Mouse (Mus musculus): ENCODE measurements at regions not wholly inside any gene's neighbourhood (a gene's known extent, or its start where the extent isn't known, plus 50 kb on each side); places are given as distances from the start of the nearest gene placed in this dataset.

DNA sequence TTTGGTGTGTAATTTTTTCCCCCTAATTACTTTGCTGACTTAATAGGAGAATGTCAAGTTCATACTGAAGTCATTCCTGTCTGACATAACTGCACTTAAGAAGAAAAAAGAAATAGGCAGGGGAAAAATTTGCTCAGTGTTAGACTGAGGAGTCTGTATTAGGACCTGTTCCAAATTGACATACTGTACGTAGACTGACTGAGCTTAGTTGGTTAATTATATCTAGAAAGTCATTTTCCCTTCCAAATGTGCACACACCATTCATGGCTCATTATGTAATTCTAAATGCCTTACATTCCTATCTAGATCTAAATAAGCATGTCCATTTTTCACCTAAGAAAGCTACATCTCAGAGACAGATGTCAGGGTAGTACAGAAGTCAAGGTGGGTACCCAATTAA lies 435.6 kb upstream of the Htr2a start:
- DNase-seq (ENCODE audit: low read depth) = no peak

DNA sequence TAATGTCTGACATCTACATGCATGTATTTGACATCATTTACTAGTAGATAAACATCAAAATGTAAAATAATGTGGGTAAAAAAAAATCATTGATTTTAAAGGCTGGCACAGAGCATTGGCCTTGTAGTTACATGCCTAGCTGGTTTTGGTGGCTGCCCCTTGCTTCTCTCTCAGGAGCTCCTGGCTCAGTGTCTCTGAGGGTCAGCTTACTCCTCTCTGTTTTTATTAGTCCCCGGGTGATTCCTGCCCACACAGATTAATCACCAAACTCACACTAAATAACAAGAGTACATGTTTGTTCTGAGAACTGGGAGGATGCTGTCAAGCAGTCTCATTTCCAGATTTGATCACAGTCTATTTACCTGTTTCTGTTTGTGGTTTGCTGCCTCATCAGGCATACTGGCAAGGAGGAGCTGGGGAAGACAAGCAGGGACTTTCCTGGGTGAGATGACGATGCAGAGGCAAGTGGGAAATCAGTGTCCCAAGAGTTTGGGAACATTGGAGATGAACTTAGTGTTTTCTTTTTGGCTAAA lies 422.7 kb upstream of the Htr2a start:
- DNase-seq (ENCODE audit: low read depth) = no peak

DNA sequence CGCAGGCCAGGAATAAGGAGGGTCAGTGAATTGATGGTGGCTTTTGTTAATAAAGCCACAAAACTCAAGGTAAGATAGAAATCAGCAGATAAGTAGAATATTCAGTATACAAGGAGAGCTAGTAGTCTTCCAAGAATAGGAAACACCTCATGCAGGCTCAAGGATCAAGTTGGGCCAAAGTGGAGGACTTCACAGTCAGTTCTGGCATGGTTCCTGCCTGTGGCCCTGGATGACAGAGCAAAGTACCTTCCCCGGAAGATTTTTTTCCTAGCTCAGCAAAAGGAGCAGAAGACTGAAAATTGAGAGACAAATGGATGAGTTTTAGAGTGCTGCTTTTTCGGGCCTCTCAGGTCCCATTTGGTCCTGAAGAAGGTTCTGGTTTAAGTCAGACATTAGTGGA lies 420.9 kb upstream of the Htr2a start:
- no peak for DNase-seq (ENCODE audit: low read depth)

DNA sequence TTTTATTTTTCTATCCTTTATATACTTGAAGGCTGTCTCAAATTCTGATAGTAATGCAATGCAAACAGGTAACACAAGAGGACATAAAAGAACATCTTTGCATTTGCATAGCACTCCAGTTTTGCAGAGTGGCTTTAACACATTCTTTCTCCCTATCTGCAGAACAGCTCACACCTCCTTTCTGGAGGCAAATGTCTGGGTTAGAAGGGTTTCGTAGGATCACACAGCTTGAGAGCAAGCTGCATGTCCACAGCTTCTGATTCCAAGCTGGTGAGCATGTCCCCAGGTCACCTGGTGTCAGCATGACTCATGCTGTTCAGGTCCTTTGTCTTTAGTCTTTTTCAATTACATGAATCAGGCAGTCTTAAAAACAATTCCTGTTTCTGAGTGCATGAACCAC lies 418.5 kb upstream of the Htr2a start:
- peak; percentile 2 for DNase-seq (ENCODE audit: low read depth)

DNA sequence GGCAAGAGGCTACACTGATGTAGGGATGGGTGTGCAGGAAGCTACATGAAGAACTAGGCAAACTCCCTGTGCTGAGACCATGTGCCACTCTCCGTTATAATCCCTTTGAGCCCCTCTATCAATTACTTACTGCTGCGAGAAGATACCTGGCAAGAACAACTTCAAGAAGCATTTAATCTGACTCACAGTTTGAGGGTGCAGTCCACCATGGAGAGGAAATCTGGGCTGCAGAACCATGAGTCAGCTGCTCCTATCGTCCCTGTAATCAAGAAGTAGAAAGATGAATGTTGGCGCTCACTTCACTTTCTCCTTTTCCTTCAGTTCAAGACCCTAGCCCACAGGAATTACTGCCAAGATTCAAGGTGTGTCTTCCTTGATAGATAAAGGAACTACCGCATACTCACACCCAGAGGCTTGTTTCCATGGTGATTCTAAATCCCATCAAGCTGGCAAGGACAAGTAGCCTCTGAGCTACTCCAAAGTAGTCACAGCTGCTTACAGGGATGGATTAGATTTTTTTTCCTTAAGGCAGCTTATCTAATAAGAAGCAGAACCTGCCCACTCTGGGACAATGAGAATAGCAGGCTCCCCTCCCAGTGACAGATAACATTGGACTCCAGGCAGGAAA lies 411.0 kb upstream of the Htr2a start:
- no peak for DNase-seq (ENCODE audit: low read depth)

DNA sequence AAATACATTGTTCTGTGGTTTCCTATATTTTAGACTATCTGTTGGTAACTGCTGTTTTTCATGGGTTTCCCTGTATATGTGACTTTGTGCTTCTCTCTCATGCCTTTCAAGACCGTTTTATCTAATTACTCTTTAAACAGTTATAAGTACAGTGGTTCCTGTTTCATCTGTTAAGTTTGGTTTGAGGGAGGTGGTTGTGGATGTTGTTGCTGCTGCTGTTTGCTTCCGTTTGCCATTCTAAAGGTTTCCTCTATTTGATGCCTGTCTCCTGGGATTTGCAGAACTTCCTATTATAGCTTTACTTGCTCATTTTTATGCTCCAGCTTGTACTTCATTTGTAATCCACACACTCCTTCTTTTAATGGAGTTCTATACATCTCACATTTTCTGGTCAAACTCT lies 400.4 kb upstream of the Htr2a start:
- DNase-seq (ENCODE audit: low read depth) = no peak

DNA sequence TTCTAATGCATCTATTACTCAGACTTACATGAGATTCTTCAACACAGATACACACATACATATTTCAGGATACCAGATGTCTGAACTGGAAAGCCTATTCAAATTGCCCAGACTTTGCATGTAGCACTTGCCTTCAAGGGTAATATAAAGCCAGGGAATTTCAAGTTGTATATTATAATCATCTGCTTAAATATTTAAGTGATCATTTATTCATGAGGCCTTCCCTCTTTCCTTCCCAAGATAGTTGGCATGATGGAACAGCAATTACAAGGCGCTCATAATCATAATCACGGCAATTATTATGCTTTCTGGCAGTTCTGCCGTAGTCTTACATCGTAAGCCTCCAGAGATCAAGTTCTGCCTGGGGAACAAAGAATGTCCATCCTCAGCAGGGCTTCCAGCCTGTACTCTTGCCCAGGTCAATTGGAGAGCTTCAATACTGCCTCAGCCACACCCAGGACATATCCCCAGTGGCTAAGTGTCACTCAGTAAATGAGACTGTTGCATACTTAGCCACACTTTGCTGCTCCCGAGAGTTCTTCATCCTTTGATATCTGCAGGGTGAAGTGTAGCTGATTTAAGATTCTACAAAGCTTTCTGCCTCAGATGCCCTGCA lies 391.3 kb upstream of the Htr2a start:
- DNase-seq (ENCODE audit: low read depth) = no peak

DNA sequence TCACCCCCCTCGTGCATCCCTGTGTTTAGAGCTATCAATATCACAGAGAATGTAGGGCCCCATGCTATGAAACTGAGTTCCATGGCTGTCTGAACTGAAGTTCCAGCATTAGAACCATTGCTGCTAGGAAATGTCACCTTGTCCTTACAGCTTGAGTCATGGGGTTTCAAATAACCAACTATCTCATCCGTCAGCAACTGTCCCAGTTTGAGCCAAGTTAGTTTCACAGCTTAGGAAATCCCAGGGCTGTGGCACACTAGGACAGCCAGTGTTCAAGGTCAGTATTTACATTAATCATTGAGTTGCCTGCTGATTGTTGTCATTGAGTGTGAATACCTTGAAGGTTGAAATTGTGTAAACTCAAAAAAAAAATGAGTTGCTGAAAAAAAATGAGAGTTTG lies 390.6 kb upstream of the Htr2a start:
- no peak for DNase-seq (ENCODE audit: low read depth)

DNA sequence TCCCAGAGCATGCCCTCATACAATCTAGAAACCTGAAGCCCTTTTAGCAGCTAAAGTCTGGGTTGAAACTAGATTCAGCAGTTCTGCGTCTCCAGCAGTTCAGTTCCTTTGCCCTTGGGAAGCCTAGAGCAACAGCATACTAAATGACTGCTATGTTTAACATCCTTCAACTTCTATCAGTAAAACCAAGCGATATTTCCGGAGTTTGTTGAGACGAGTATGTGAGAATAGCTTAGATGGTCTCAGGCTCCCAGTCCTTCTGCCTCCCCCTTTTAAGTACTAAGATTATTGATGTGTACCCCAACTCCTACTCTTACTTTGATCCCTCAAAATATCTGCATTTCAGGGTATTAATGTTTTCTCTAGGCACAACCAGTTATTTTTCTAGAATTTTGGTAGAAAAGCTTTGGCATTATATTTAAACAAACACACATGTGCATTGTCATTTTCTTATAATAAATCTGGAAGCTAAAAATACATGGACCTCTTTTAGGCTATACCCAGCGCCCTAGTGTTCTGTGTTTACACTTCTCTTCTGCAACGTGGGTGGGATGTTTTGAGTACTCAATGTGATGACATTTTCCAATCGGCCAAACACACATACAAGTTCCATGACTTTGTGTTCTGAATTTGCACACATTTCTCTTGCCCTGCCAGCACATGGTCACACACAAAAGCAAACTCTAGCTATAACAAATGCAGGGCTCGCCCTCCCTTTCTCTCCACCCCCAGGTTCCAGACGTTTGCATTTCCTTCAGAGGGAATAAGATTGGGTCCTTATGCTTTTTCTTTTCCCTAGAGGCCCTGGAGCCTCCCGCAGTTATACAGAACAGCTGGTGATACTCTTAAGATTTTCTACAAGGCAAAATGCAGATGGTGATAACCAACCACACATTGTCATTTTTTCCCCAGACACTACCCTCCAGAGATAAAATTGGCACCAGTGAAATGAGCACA lies 388.2 kb upstream of the Htr2a start:
- DNase-seq (ENCODE audit: low read depth) = no peak

DNA sequence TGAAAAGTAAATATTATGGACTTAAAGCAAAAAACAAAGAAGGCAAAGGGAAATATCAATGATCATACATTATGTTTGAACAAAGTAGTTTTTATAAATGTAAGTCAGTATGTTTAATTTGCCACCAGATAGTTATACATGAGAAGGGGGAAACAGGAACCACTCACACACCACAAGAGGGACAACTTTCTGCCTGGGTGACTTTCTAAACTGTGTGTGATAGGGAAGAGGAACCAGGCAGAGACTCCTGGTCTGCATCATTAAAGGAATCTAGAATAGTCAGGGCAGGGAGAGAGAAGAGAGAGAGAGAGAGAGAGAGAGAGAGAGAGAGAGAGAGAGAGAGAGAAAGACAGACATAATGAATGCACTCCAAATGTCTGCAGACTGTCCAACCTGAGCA lies 385.6 kb upstream of the Htr2a start:
- no peak for DNase-seq (ENCODE audit: low read depth)

DNA sequence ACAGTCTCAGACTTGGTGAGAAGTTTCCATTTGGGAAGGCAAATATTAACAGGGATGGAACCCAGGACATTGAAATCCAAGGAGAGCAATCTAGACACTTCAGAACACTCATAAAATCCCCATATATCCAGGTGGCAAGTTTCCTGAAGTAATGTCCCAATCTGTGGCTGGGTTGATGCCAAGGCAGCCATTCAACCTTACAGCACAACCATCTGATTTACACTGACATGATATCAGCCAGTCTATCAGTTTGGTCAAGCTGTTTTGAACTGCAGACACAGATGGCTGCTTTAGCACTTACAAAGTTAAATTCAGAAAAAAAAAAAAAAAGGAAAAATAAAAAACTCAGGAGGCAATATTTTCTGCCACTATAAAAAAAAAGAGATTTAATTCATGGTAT lies 381.2 kb upstream of the Htr2a start:
- DNase-seq (ENCODE audit: low read depth) = no peak

DNA sequence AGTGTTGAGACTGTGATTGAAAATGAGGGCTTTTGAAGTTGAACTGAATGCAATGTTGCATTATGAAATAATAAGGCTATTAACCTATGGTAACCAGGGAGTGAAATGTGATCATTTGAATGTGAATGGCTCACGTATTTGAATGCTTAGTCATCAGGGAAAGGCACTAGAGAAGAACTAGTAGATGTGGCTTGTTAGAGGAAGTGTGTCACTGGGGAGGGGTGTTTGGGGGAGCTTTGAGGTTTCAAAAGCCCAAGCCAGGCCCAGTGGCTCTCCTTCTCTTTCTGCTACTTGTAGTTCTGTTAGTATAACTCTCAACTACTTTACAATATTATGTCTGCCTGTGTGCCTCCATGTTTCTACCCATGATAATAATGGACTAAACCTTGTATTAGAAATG lies 373.6 kb upstream of the Htr2a start:
- peak; percentile 4 for DNase-seq (ENCODE audit: low read depth)

DNA sequence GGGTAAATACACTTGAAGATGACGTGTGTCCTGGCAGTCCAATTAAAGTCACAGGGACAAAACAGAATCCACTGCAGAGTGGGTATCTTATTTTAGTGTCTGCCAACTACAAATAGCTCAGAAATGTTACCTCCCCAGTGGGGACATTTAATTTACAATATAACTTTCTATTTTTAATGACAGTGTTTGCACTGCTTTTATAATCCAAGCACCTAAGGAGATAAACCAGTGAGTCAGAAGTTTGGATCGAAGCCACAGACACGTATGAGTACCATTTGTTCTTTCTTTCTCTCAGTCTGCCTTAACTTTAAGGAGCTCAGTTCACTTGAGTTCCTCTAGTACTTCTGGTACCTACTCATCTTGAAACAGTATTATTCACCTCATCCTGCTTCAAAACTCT lies 346.1 kb upstream of the Htr2a start:
- peak; percentile 66 for DNase-seq (ENCODE audit: low read depth)

DNA sequence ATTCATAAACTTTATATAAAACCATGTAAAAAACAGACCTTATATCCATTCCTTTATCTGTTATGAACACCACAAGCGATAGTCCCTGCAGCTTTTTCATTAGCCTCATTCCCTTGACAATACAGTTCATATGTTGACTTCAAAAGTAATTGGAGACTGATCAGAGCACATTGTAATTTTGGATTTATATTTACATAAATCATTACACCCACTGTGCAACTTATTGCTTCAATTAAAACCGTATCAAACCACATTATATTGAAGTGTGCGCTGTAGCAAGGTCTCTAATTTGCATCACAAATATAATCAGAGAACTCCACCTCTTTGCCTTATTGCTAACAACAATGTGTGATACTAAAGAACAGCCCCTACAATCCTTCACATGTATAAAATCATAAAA lies 336.2 kb upstream of the Htr2a start:
- DNase-seq (ENCODE audit: low read depth) = no peak

DNA sequence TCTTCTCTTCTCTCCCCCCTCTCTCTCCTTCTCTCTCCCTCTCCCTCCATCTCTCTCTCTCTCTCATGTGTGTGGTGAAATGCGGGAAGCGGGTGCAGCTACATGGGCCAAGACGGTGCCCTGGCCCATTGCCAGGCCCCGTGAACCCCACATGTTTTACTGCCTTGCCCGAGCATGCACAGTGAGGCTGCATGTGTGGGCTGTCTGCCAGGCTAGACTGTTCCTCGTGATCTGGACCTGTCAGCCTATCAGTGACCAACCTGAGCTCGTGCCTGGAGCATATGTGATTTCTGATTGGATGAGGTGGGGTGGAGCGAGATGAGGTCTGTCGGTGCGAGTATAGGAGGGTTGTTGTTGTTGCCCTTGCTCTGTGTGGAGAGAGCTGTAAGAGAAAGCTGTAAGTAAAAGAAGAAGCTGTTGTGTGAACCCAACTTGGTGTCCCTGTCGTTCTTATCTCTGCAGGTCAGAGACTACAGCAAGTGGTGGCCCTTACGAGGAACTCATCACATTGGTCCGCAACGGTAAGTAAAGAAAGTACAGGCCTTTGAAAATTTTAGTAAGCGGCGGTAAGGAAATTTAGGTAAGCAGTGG lies 333.8 kb upstream of the Htr2a start:
- DNase-seq (ENCODE audit: low read depth) = no peak

DNA sequence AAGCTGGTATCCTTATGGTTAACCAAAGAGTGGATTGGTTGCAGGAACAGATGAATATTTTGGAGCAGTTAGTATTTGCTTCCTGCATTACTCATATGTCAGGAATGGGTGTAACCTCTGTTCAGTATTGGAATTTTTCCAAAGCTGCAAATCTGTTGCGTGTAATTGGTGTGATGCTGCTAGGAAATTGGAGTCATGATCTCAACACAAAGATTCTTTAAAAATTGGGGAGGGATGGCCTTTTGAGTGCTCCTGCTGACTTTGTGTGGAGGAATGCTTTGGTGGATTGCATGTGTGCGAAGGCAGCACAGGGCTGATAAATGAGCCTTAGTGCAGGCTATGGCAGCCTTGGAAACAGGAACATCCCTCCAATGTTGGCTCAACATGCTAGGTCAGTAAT lies 331.2 kb upstream of the Htr2a start:
- DNase-seq (ENCODE audit: low read depth) = peak; percentile 47

DNA sequence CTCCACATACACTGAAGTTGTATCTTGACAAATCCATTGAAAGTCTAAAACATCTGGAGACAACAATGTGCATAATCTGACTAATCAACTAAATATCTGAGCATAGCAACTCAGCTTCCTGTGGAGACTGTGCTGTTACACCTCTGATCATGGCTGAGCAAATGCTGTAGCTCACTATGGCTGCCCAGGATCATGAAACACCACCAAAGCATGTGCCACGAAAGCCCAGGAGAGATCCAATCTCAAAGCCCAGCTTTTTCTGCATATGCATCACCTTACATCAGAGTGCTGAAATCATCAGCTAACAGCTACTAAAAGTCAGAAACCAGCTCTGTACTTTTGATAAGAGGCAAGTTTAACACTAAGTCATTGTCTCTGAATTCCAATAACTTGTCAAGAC lies 313.3 kb upstream of the Htr2a start:
- peak; percentile 66 for DNase-seq (ENCODE audit: low read depth)

DNA sequence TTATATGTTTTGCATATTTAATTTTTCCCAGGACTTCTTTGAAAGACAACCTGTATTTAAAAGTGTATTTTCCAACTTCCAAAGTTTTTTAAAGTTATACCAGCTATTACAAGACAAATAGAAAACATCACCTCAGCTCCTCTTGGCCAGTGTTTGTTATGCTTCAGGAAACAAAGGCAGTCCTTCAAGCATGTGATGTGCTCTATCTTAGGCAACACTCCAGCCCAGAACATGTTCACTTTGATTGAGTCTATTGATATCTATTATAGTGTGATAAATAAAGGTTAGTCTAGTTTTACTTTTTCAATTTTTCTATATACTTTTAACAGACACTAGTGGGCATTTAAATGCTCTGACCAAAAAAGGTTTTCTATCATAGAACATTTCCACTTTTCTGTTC lies 289.9 kb upstream of the Htr2a start:
- DNase-seq (ENCODE audit: low read depth) = no peak

DNA sequence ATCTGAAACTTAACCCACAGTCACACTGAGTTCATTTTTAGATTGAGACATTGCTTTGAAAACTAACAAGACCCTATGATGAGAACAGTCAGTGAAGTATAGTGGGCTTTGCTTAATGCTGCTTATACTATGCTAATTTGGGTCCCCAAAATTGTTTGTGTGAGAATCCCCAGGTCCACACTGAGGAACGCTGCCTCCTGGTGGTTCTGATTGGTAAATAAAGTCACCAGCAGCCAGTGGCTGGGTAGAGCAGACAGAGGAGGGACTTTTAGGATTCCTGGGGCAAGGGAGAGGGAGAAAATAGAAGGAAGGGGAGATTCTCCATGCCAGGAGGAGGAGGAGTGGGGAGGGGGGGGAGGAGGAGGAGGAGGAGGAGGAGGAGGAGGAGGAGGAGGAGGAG lies 288.4 kb upstream of the Htr2a start:
- DNase-seq (ENCODE audit: low read depth) = peak; percentile 35

DNA sequence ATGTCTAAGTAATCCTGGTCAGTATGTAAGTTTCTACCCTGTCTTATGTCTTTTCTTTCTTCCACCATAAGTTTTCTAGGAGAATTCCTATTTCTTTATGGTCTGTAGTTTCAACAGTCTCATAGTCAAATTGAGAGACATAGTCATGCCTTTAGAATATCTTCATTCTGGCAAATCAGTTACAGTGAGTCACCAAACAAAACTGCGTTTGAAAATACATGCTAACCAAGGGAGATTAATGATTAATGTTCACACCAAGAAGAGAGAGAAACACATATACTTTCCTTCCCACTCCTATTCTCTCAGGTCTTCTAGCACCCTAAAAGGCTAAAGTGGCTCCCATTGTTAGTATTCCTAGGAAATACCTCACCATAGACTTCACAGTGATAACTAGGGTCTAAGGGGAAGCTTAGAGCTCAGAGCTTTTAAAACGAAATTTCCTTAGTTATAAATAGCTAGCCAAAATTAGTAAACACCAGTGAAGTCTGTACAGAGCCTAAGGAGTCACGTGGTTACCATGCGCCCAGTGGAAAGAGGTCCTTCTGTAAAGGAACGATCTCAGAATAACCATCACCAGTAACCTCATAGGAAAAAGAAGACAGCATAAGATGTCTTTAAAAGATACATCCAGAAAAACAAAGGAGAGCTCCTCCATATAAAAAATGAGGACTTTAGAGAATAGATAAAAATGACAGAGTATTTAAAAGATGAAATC lies 281.8 kb upstream of the Htr2a start:
- DNase-seq (ENCODE audit: low read depth) = peak; percentile 9

DNA sequence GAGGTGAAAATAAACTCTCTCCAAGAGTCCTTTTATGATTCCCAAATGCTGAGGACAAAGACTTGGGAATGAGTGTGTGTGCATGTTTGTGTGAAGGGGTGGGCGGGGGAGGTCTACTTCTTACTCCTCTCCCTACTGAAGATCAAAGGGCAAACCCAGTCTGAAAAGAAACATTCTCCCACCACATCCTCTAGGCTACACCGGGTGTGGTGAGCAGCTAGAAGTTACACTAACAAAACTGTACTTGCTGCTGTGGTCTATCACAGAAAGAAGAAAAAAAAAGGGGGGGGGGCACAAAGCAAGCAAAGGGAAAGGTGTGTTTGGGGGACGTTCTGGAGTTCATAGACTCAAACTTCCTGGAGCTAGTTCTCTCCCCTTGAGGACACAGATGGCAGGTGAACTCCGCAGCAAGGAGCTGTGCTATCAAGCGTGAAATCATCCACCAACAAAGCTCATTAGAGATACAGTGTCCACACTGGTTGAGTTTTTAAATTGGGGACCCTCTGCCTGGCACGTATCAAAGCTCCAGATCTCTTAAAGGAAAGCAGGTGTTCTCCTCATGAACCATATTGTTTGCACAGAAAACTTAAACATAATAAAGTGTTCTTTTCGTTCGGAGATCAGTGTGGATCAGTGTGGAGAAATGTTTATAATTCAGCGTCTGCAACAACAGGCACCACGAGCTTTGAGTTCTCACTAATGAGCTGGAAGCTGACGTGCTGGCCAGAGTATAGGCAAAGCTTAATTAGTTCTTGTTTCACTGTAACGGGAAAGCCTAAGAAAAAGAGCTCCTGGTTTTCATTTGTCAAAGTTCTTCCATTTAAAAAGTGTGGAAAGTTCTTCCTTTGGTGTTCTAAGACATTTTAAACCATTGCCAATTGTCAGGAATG lies 280.7 kb upstream of the Htr2a start:
- no peak for DNase-seq (ENCODE audit: low read depth)
